Mouse (Mus musculus): ENCODE measurements around the gene Dnajc17. TPM values are rescaled to one million over a fixed set of nuclear protein-coding genes. Genes with fewer than 3 reads are reported as not detected.

Dnajc17 gene
- polyA plus RNA-seq, 1 experiment from 2014 or later, result 9.4 TPM

- ATAC-seq, result no peak
- Histone ChIP-seq H3K4me1 (replicated peaks; ENCODE audit: control insufficient read depth, insufficient read depth, low read length) (no peaks in the 10 kb centered on the region), H3K9me3 (ENCODE audit: control insufficient read depth) (no peaks in the 10 kb centered on the region), H3K36me3 (ENCODE audit: control insufficient read depth, insufficient read depth) (peaks cover 14% of the 10 kb centered on the region; the same call in 1 of the 2 replicates), H3K4me2 (replicated peaks; ENCODE audit: low read depth) (no peak overlapping the region), H3K9ac (ENCODE audit: low read depth, low read length) (no peak overlapping the region), H3K4me3 (ENCODE audit: low read depth, low read length) (no peak overlapping the region), H3K27me3 (replicated peaks; ENCODE audit: control insufficient read depth, insufficient read depth, low read length) (no peaks in the 10 kb centered on the region), H3K27ac (ENCODE audit: low read depth, low read length) (no peak overlapping the region)
- WGBS, result 53% methylated on average over 6 of the region's 6 CpGs
- no peak for TF ChIP-seq CTCF (IDR thresholded peaks at IDR 0.05; ENCODE audit: low read depth)
Measured at GRCm38 (mm10) chr2:119175614-119176013, 33.0 kb downstream of the Dnajc17 start.

GRCm38 (mm10) chr2:119174866-119175265 lies 33.7 kb downstream of the Dnajc17 start:
- WGBS, result 77% methylated on average over 14 of the region's 14 CpGs
- Histone ChIP-seq H3K9ac (ENCODE audit: low read depth, low read length) (no peak overlapping the region), H3K27ac (ENCODE audit: low read depth, low read length) (no peak overlapping the region), H3K4me1 (replicated peaks; ENCODE audit: control insufficient read depth, insufficient read depth, low read length) (no peaks in the 10 kb centered on the region), H3K4me3 (ENCODE audit: low read depth, low read length) (no peak overlapping the region), H3K4me2 (replicated peaks; ENCODE audit: low read depth) (no peak overlapping the region), H3K9me3 (ENCODE audit: control insufficient read depth) (no peaks in the 10 kb centered on the region), H3K27me3 (replicated peaks; ENCODE audit: control insufficient read depth, insufficient read depth, low read length) (no peaks in the 10 kb centered on the region), H3K36me3 (ENCODE audit: control insufficient read depth, insufficient read depth) (peaks cover 8% of the 10 kb centered on the region; the same call in 1 of the 2 replicates)
- ATAC-seq, result no peak
- TF ChIP-seq CTCF (IDR thresholded peaks at IDR 0.05; ENCODE audit: low read depth), result no peak

- Histone ChIP-seq H3K27me3 (replicated peaks; ENCODE audit: control insufficient read depth, insufficient read depth, low read length) (no peaks in the 10 kb centered on the region), H3K4me2 (replicated peaks; ENCODE audit: low read depth) (peak within 1 kb of the TSS; percentile 52), H3K27ac (ENCODE audit: low read depth, low read length) (no peak within 1 kb of the TSS), H3K9ac (ENCODE audit: low read depth, low read length) (no peak within 1 kb of the TSS), H3K9me3 (ENCODE audit: control insufficient read depth) (no peaks in the 10 kb centered on the region), H3K4me1 (replicated peaks; ENCODE audit: control insufficient read depth, insufficient read depth, low read length) (no peaks in the 10 kb centered on the region), H3K4me3 (ENCODE audit: low read depth, low read length) (no peak within 1 kb of the TSS), H3K36me3 (ENCODE audit: control insufficient read depth, insufficient read depth) (peaks cover under 1% of the 10 kb centered on the region; the same call in 1 of the 2 replicates)
- 0 out of 2 replicates have a peak, but pooled peaks have one; percentile 17 for ATAC-seq
- WGBS, result 59% methylated on average over 8 of the region's 8 CpGs
- no peak for TF ChIP-seq CTCF (IDR thresholded peaks at IDR 0.05; ENCODE audit: low read depth)
Measured at GRCm38 (mm10) chr2:119173991-119174651, 34.5 kb downstream of the Dnajc17 start, which contains the start of gene Gm14137. Gene Gm14137 (plus strand): TSS chr2:119174509.

GRCm38 (mm10) chr2:119172862-119173576 lies 35.6 kb downstream of the Dnajc17 start:
- WGBS, result 8% methylated on average over 12 of the region's 13 CpGs
- H3K27ac ChIP-seq (ENCODE audit: low read depth, low read length), result peak overlapping the region; percentile 36
- no peaks in the 10 kb centered on the region for H3K36me3 ChIP-seq (ENCODE audit: control insufficient read depth, insufficient read depth)
- no peak for TF ChIP-seq CTCF (IDR thresholded peaks at IDR 0.05; ENCODE audit: low read depth)
- 0 out of 2 replicates have a peak overlapping the region, but pooled peaks have one; percentile 0 for H3K4me3 ChIP-seq (ENCODE audit: low read depth, low read length)
- peak; percentile 56 for ATAC-seq
- H3K4me2 ChIP-seq (replicated peaks; ENCODE audit: low read depth), result peak overlapping the region; percentile 52
- no peaks in the 10 kb centered on the region for H3K27me3 ChIP-seq (replicated peaks; ENCODE audit: control insufficient read depth, insufficient read depth, low read length)
- H3K9ac ChIP-seq (ENCODE audit: low read depth, low read length), result no peak overlapping the region
- H3K9me3 ChIP-seq (ENCODE audit: control insufficient read depth), result no peaks in the 10 kb centered on the region
- no peaks in the 10 kb centered on the region for H3K4me1 ChIP-seq (replicated peaks; ENCODE audit: control insufficient read depth, insufficient read depth, low read length)

GRCm38 (mm10) chr2:119172446-119172845 lies 36.1 kb downstream of the Dnajc17 start:
- Histone ChIP-seq H3K9ac (ENCODE audit: low read depth, low read length) (no peak overlapping the region), H3K27me3 (replicated peaks; ENCODE audit: control insufficient read depth, insufficient read depth, low read length) (no peaks in the 10 kb centered on the region), H3K4me2 (replicated peaks; ENCODE audit: low read depth) (peak overlapping the region; percentile 52; the same call in 1 of the 2 replicates), H3K4me3 (ENCODE audit: low read depth, low read length) (no peak overlapping the region), H3K9me3 (ENCODE audit: control insufficient read depth) (no peaks in the 10 kb centered on the region), H3K36me3 (ENCODE audit: control insufficient read depth, insufficient read depth) (no peaks in the 10 kb centered on the region), H3K4me1 (replicated peaks; ENCODE audit: control insufficient read depth, insufficient read depth, low read length) (no peaks in the 10 kb centered on the region), H3K27ac (ENCODE audit: low read depth, low read length) (peak overlapping the region; percentile 36; the same call in 1 of the 2 replicates)
- no peak for ATAC-seq
- 80% methylated on average over 7 of the region's 7 CpGs for WGBS
- TF ChIP-seq CTCF (IDR thresholded peaks at IDR 0.05; ENCODE audit: low read depth), result no peak

- ATAC-seq, result no peak
- TF ChIP-seq CTCF (IDR thresholded peaks at IDR 0.05; ENCODE audit: low read depth), result no peak
- Histone ChIP-seq H3K4me3 (ENCODE audit: low read depth, low read length) (no peak overlapping the region), H3K4me2 (replicated peaks; ENCODE audit: low read depth) (no peak overlapping the region), H3K4me1 (replicated peaks; ENCODE audit: control insufficient read depth, insufficient read depth, low read length) (no peaks in the 10 kb centered on the region), H3K36me3 (ENCODE audit: control insufficient read depth, insufficient read depth) (no peaks in the 10 kb centered on the region), H3K27ac (ENCODE audit: low read depth, low read length) (no peak overlapping the region), H3K27me3 (replicated peaks; ENCODE audit: control insufficient read depth, insufficient read depth, low read length) (no peaks in the 10 kb centered on the region), H3K9me3 (ENCODE audit: control insufficient read depth) (no peaks in the 10 kb centered on the region), H3K9ac (ENCODE audit: low read depth, low read length) (no peak overlapping the region)
- WGBS, result 67% methylated on average over 8 of the region's 8 CpGs
Measured at GRCm38 (mm10) chr2:119171574-119171973, 37.0 kb downstream of the Dnajc17 start.
